14 mouse cellular contexts compared by ENCODE assay signal in genomic region chr16:96156019-96156418, GRCm38 (mm10). TPM values are rescaled to one million over a fixed set of nuclear protein-coding genes. Genes with fewer than 3 reads are reported as not detected.
DNase-seq lines count a peak whose midpoint lies in the region; ATAC-seq lines count a peak whose summit lies in the region.
"Had no signal": no experiment of that assay in that cellular context is flagged by ENCODE, and none has a peak within 500 bp of the region (broad histone marks: within the 10 kb centered on the region; RNA-seq: fewer than 3 reads in every experiment).

No protein-coding gene starts in this region.

- H3K27me3 ChIP-seq in limb, embryonic 15.5 days = no peaks in the 10 kb centered on the region
- no peaks in the 10 kb centered on the region for H3K27me3 ChIP-seq in limb, embryonic 10.5 days (ENCODE audit: low read depth, poor library complexity, severe bottlenecking)
- H3K27me3 ChIP-seq: intestine, embryonic 15.5 days had no signal

- no peaks in the 10 kb centered on the region for H3K9me3 ChIP-seq in limb, embryonic 15.5 days
- H3K9me3 ChIP-seq in limb, embryonic 10.5 days (replicated peaks) = no peaks in the 10 kb centered on the region
- H3K9me3 ChIP-seq: intestine, embryonic 15.5 days had no signal

- 71% methylated on average over 8 of the region's 8 CpGs for WGBS in limb, embryonic 15.5 days
- 94% methylated on average over 8 of the region's 8 CpGs for WGBS in limb, embryonic 10.5 days

- H3K4me2 ChIP-seq in limb, embryonic 15.5 days = no peak overlapping the region
- H3K4me2 ChIP-seq: intestine, embryonic 15.5 days; midbrain, embryonic 11.5 days had no signal

- DNase-seq in limb, embryonic 10.5 days (ENCODE audit: low spot score) = no peak
- DNase-seq in layer of hippocampus, adult 18-20 months (ENCODE audit: low spot score in 2 of 2) = peak; percentile 67 to 87
- peak; percentile 65 to 72 for DNase-seq in left cerebral cortex, postnatal 36 days (ENCODE audit: low spot score in 2 of 2)
- no peak for DNase-seq in gastrocnemius, postnatal 25 days
- no peak for DNase-seq in lung, postnatal 4 days
- no peak for DNase-seq in spleen, adult 12 weeks (ENCODE audit: low spot score)
- DNase-seq: cerebellum, adult 2 months; heart, postnatal 36 days; lung, adult 18-20 months; spleen, adult 18-20 months; thymus, postnatal 4 days had no signal

- H3K27ac ChIP-seq in limb, embryonic 15.5 days = peak overlapping the region; percentile 47; the same call in 1 of the 2 replicates
- no peak overlapping the region for H3K27ac ChIP-seq in limb, embryonic 10.5 days
- H3K27ac ChIP-seq: intestine, embryonic 15.5 days had no signal

- no peak for ATAC-seq in limb, embryonic 15.5 days (ENCODE audit: insufficient number of reproducible peaks, low FRiP score, low TSS enrichment, low read depth)
- ATAC-seq: intestine, embryonic 15.5 days had no signal

- H3K36me3 ChIP-seq in limb, embryonic 15.5 days = peaks cover 13% of the 10 kb centered on the region; the same call in 1 of the 2 replicates
- H3K36me3 ChIP-seq in limb, embryonic 10.5 days = peaks cover 52% of the 10 kb centered on the region
- H3K36me3 ChIP-seq: intestine, embryonic 15.5 days had no signal

- no peak overlapping the region for H3K4me3 ChIP-seq in limb, embryonic 15.5 days
- no peak overlapping the region for H3K4me3 ChIP-seq in limb, embryonic 10.5 days
- H3K4me3 ChIP-seq: intestine, embryonic 15.5 days had no signal

- intact Hi-C loops in left cerebral cortex, postnatal 36 days (cut with DNase I) = loop anchor here (5.0 to 10.0 kb wide), 2 partner anchors 36 to 111 kb away; partner anchors contain the start of gene Lca5l

- no peak overlapping the region for H3K9ac ChIP-seq in limb, embryonic 15.5 days
- H3K9ac ChIP-seq: intestine, embryonic 15.5 days had no signal

- peaks cover 18% of the 10 kb centered on the region for H3K4me1 ChIP-seq in limb, embryonic 15.5 days
- peaks cover 21% of the 10 kb centered on the region for H3K4me1 ChIP-seq in limb, embryonic 10.5 days

RNA-seq across cellular contexts. Expression of gene Wrb, which starts 10.8 kb away (rescaled TPM):
- polyA plus RNA-seq in limb, embryonic 15.5 days (2015; fragmentation: Nextera tagmentation; extraction: Ambion mirVana) = 47.2 and 49.1 TPM in 2 replicates
- 78.2 and 79.6 TPM in 2 replicates for polyA plus RNA-seq in limb, embryonic 10.5 days (2016; fragmentation: Nextera tagmentation; extraction: Ambion mirVana)
- total RNA-seq in layer of hippocampus, adult 18-20 months (2021) = 10 to 100 TPM; 69.8 to 85.4 TPM
- total RNA-seq in left cerebral cortex, postnatal 36 days (2021) = 10 to 100 TPM; 67.9 to 69.4 TPM
- 1 to 10 TPM; 9.5 to 9.8 TPM for total RNA-seq in gastrocnemius, postnatal 25 days (2021)

RNA-seq across cellular contexts. Expression of gene Hmgn1, which starts 28.5 kb away (rescaled TPM):
- 553 and 582 TPM in 2 replicates for polyA plus RNA-seq in limb, embryonic 15.5 days (2015; fragmentation: Nextera tagmentation; extraction: Ambion mirVana)
- 979 and 1,015 TPM in 2 replicates for polyA plus RNA-seq in limb, embryonic 10.5 days (2016; fragmentation: Nextera tagmentation; extraction: Ambion mirVana)
- total RNA-seq in layer of hippocampus, adult 18-20 months (2021) = 10 to 100 TPM; 82.6 to 83.8 TPM
- total RNA-seq in left cerebral cortex, postnatal 36 days (2021) = 10 to 100 TPM; 56.2 to 58.2 TPM
- 10 to 100 TPM; 30.2 to 38.5 TPM for total RNA-seq in gastrocnemius, postnatal 25 days (2021)

RNA-seq across cellular contexts. Expression of gene Lca5l, which starts 36.1 kb away (rescaled TPM):
- 1.2 and 1.6 TPM in 2 replicates for polyA plus RNA-seq in limb, embryonic 15.5 days (2015; fragmentation: Nextera tagmentation; extraction: Ambion mirVana)
- polyA plus RNA-seq in limb, embryonic 10.5 days (2016; fragmentation: Nextera tagmentation; extraction: Ambion mirVana) = 0.70 and 0.73 TPM in 2 replicates
- 1 to 10 TPM; 1.1 to 1.2 TPM for total RNA-seq in layer of hippocampus, adult 18-20 months (2021)
- 1 to 10 TPM; 1.2 to 2.4 TPM for total RNA-seq in left cerebral cortex, postnatal 36 days (2021)
- under 1 TPM; 0.35 to 0.43 TPM for total RNA-seq in gastrocnemius, postnatal 25 days (2021)

RNA-seq across cellular contexts. Expression of gene Sh3bgr, which starts 44.2 kb away (rescaled TPM):
- 13.6 and 41.0 TPM in 2 replicates for polyA plus RNA-seq in limb, embryonic 15.5 days (2015; fragmentation: Nextera tagmentation; extraction: Ambion mirVana)
- polyA plus RNA-seq in limb, embryonic 10.5 days (2016; fragmentation: Nextera tagmentation; extraction: Ambion mirVana) = 1.1 and 1.3 TPM in 2 replicates
- total RNA-seq in layer of hippocampus, adult 18-20 months (2021) = 1 to 10 TPM; 2.0 to 2.6 TPM
- total RNA-seq in left cerebral cortex, postnatal 36 days (2021) = 1 to 10 TPM; 1.2 to 2.7 TPM
- 100 to 1,000 TPM; 960 to 980 TPM for total RNA-seq in gastrocnemius, postnatal 25 days (2021)

Comparison
In these comparisons a context has a peak if more than half of its experiments do, and no peak if none do; other contexts are left out.
1. DNase-seq: peak in layer of hippocampus, adult 18-20 months (2 of 2) and left cerebral cortex, postnatal 36 days (2 of 2); none in limb, embryonic 10.5 days (single experiment), gastrocnemius, postnatal 25 days (single experiment), lung, postnatal 4 days (0 of 2) and spleen, adult 12 weeks (single experiment).
2. RNA of gene Wrb, which starts 10.8 kb away (total RNA-seq): 69.8 to 85.4 TPM in layer of hippocampus, adult 18-20 months and 67.9 to 69.4 TPM in left cerebral cortex, postnatal 36 days; 9.5 to 9.8 TPM in gastrocnemius, postnatal 25 days; every median in the first group is over 4 times any median in the second.